Mouse (Mus musculus): ENCODE data around the gene Jmjd8. TPM values are rescaled to one million over a fixed set of nuclear protein-coding genes. Genes with fewer than 3 reads are reported as not detected.

The Jmjd8 gene
- polyA plus RNA-seq, 1 experiment from 2014 or later, result 37.1 TPM

Small RNA genes lying within 50 kb of the gene (microRNA-seq; reads per million reads assigned to microRNA genes)
- gene Mir3082, result not detected
- gene Mir6966, result not detected

Other genes with a start within 250 kb of the Jmjd8 start
- 26.5 and 30.9 TPM in 2 replicates for gene Lmf1, start 249.8 kb upstream of the Jmjd8 start, polyA plus RNA-seq (2015; fragmentation: Nextera tagmentation; extraction: Ambion mirVana)
- 25.0 and 25.7 TPM in 2 replicates for gene Gng13, start 111.7 kb upstream of the Jmjd8 start, polyA plus RNA-seq (2015; fragmentation: Nextera tagmentation; extraction: Ambion mirVana)
- 3.3 and 3.6 TPM in 2 replicates for gene Chtf18, start 101.4 kb upstream of the Jmjd8 start, polyA plus RNA-seq (2015; fragmentation: Nextera tagmentation; extraction: Ambion mirVana)
- 28.2 and 33.0 TPM in 2 replicates for gene Rpusd1, start 101.2 kb upstream of the Jmjd8 start, polyA plus RNA-seq (2015; fragmentation: Nextera tagmentation; extraction: Ambion mirVana)
- not detected in 2 replicates for gene Mslnl, start 92.8 kb upstream of the Jmjd8 start, polyA plus RNA-seq (2015; fragmentation: Nextera tagmentation; extraction: Ambion mirVana)
- gene Msln, start 74.5 kb upstream of the Jmjd8 start, polyA plus RNA-seq (2015; fragmentation: Nextera tagmentation; extraction: Ambion mirVana), result 4.9 and 9.2 TPM in 2 replicates
- gene Narfl, start 55.1 kb upstream of the Jmjd8 start, polyA plus RNA-seq (2015; fragmentation: Nextera tagmentation; extraction: Ambion mirVana), result 22.1 and 26.8 TPM in 2 replicates
- 239 and 280 TPM in 2 replicates for gene Haghl, start 43.2 kb upstream of the Jmjd8 start, polyA plus RNA-seq (2015; fragmentation: Nextera tagmentation; extraction: Ambion mirVana)
- gene Ccdc78, start 42.3 kb upstream of the Jmjd8 start, polyA plus RNA-seq (2015; fragmentation: Nextera tagmentation; extraction: Ambion mirVana), result 0.57 and 0.65 TPM in 2 replicates
- gene Fam173a, start 36.0 kb upstream of the Jmjd8 start, polyA plus RNA-seq (2015; fragmentation: Nextera tagmentation; extraction: Ambion mirVana), result 114 and 116 TPM in 2 replicates
- gene AC134908.4, start 33.2 kb upstream of the Jmjd8 start, polyA plus RNA-seq (2015; fragmentation: Nextera tagmentation; extraction: Ambion mirVana), result 3.6 and 5.2 TPM in 2 replicates
- gene Metrn, start 31.7 kb upstream of the Jmjd8 start, polyA plus RNA-seq (2015; fragmentation: Nextera tagmentation; extraction: Ambion mirVana), result 120 and 140 TPM in 2 replicates
- 55.3 and 58.9 TPM in 2 replicates for gene Fbxl16, start 19.8 kb upstream of the Jmjd8 start, polyA plus RNA-seq (2015; fragmentation: Nextera tagmentation; extraction: Ambion mirVana)
- gene Wdr24, start 5.2 kb upstream of the Jmjd8 start, polyA plus RNA-seq (2015; fragmentation: Nextera tagmentation; extraction: Ambion mirVana), result 21.0 and 21.7 TPM in 2 replicates
- 354 and 408 TPM in 2 replicates for gene Stub1, start 4.5 kb downstream of the Jmjd8 start, polyA plus RNA-seq (2015; fragmentation: Nextera tagmentation; extraction: Ambion mirVana)
- 89.7 and 104 TPM in 2 replicates for gene Rhbdl1, start 8.4 kb downstream of the Jmjd8 start, polyA plus RNA-seq (2015; fragmentation: Nextera tagmentation; extraction: Ambion mirVana)
- gene Gm20683, start 12.9 kb downstream of the Jmjd8 start, polyA plus RNA-seq (2015; fragmentation: Nextera tagmentation; extraction: Ambion mirVana), result 13.1 and 18.9 TPM in 2 replicates
- 13.5 and 19.5 TPM in 2 replicates for gene Rhot2, start 16.0 kb downstream of the Jmjd8 start, polyA plus RNA-seq (2015; fragmentation: Nextera tagmentation; extraction: Ambion mirVana)
- 9.4 and 12.7 TPM in 2 replicates for gene Wdr90, start 32.6 kb downstream of the Jmjd8 start, polyA plus RNA-seq (2015; fragmentation: Nextera tagmentation; extraction: Ambion mirVana)
- gene Mcrip2, start 39.9 kb downstream of the Jmjd8 start, polyA plus RNA-seq (2015; fragmentation: Nextera tagmentation; extraction: Ambion mirVana), result 64.6 and 66.2 TPM in 2 replicates
- gene Mettl26, start 46.2 kb downstream of the Jmjd8 start, polyA plus RNA-seq (2015; fragmentation: Nextera tagmentation; extraction: Ambion mirVana), result 81.0 and 83.3 TPM in 2 replicates
- 0.27 and 0.46 TPM in 2 replicates for gene Wfikkn1, start 52.0 kb downstream of the Jmjd8 start, polyA plus RNA-seq (2015; fragmentation: Nextera tagmentation; extraction: Ambion mirVana)
- 37.8 and 40.6 TPM in 2 replicates for gene Rab40c, start 90.9 kb downstream of the Jmjd8 start, polyA plus RNA-seq (2015; fragmentation: Nextera tagmentation; extraction: Ambion mirVana)
- gene Pigq, start 116.1 kb downstream of the Jmjd8 start, polyA plus RNA-seq (2015; fragmentation: Nextera tagmentation; extraction: Ambion mirVana), result 60.7 and 77.8 TPM in 2 replicates
- gene Nhlrc4, start 116.1 kb downstream of the Jmjd8 start, polyA plus RNA-seq (2015; fragmentation: Nextera tagmentation; extraction: Ambion mirVana), result not detected in 2 replicates
- 0.19 TPM in 1 of 2 replicates, not detected in the other for gene A930017K11Rik, start 123.7 kb downstream of the Jmjd8 start, polyA plus RNA-seq (2015; fragmentation: Nextera tagmentation; extraction: Ambion mirVana)
- 14.2 and 17.7 TPM in 2 replicates for gene Capn15, start 156.9 kb downstream of the Jmjd8 start, polyA plus RNA-seq (2015; fragmentation: Nextera tagmentation; extraction: Ambion mirVana)
- 17.1 and 17.8 TPM in 2 replicates for gene Rab11fip3, start 240.7 kb downstream of the Jmjd8 start, polyA plus RNA-seq (2015; fragmentation: Nextera tagmentation; extraction: Ambion mirVana)

Data from neural tube, postnatal 0 days (tissue).